Comparison of ENCODE assay signal across 11 mouse cellular contexts in the genomic region with DNA sequence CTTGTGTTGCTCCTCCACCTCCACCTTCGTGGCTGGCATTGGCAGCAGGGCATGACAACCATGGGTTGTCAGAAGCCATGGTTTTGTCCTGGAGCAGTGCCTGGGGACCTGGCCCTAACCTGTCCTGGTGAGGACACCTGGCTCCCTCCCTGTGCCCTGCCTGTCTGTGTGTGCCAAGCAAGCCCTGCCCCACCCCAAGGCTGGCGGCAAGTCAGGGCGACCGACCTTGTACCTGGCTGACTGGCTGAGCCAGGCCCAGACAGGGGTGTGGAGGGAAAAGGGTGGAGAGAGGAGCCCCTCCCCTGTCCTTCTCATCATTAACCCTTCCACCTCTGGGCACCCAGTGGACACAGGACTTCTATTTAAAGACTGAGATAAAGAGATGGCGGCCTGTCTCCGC. TPM values are rescaled to one million over a fixed set of nuclear protein-coding genes. Genes with fewer than 3 reads are reported as not detected.
DNase-seq lines count a peak whose midpoint lies in the region; ATAC-seq and TF ChIP-seq lines count a peak whose summit lies in the region.
"Had no signal": no experiment of that assay in that cellular context is flagged by ENCODE, and none has a peak within 500 bp of the region (broad histone marks: within the 10 kb centered on the region; RNA-seq: fewer than 3 reads in every experiment).

No protein-coding gene starts in this region.

- peaks cover 2% of the 10 kb centered on the region; the same call in 1 of the 2 replicates for H3K27me3 ChIP-seq in liver, adult 2 months (ENCODE audit: control insufficient read depth, insufficient read depth, low read length)
- H3K27me3 ChIP-seq in liver, postnatal 0 days (ENCODE audit: insufficient read depth, low read length), result peaks cover 19% of the 10 kb centered on the region
- H3K27me3 ChIP-seq in intestine, postnatal 0 days (replicated peaks; ENCODE audit: control insufficient read depth, insufficient read depth, low read length), result no peaks in the 10 kb centered on the region
- H3K27me3 ChIP-seq in stomach, embryonic 15.5 days (replicated peaks), result 0 out of 2 replicates have a peak, but pooled peaks cover 3% of the 10 kb centered on the region

- WGBS in liver, adult 2 months, result 32% methylated on average over 6 of the region's 6 CpGs
- WGBS in liver, postnatal 0 days (ENCODE audit: insufficient replicate concordance), result 65% methylated on average over 6 of the region's 6 CpGs
- 21% methylated on average over 6 of the region's 6 CpGs for WGBS in intestine, postnatal 0 days
- 45% methylated on average over 6 of the region's 6 CpGs for WGBS in stomach, embryonic 15.5 days

- no peak overlapping the region for H3K27ac ChIP-seq in liver, adult 2 months (replicated peaks; ENCODE audit: insufficient read depth, low read depth, low read length)
- H3K27ac ChIP-seq in liver, postnatal 0 days (ENCODE audit: low read depth), result no peak overlapping the region
- no peak overlapping the region for H3K27ac ChIP-seq in intestine, postnatal 0 days (ENCODE audit: low read depth, low read length)
- H3K27ac ChIP-seq in stomach, embryonic 15.5 days, result no peak overlapping the region
- H3K27ac ChIP-seq: lung, embryonic 15.5 days had no signal

- H3K9ac ChIP-seq in liver, adult 2 months (ENCODE audit: low read depth, low read length), result no peak overlapping the region
- H3K9ac ChIP-seq in liver, postnatal 0 days (replicated peaks), result no peak overlapping the region
- no peak overlapping the region for H3K9ac ChIP-seq in intestine, postnatal 0 days (ENCODE audit: low read depth, low read length)
- H3K9ac ChIP-seq in stomach, embryonic 15.5 days, result no peak overlapping the region
- H3K9ac ChIP-seq: lung, embryonic 15.5 days had no signal

- no peak for TF ChIP-seq EP300 in liver, postnatal 0 days (IDR thresholded peaks at IDR 0.05; ENCODE audit: low read depth)

- ATAC-seq in liver, postnatal 0 days, result no peak
- peak; percentile 81 for ATAC-seq in intestine, postnatal 0 days
- ATAC-seq in stomach, embryonic 15.5 days (ENCODE audit: insufficient read depth, low FRiP score, low read depth), result peak; percentile 70; the same call in 1 of the 2 replicates

- no peak overlapping the region for H3K4me3 ChIP-seq in liver, adult 2 months (ENCODE audit: insufficient read depth, low read depth, low read length)
- H3K4me3 ChIP-seq in liver, postnatal 0 days (ENCODE audit: low read depth, low read length), result no peak overlapping the region
- H3K4me3 ChIP-seq in intestine, postnatal 0 days (ENCODE audit: low read depth, low read length), result no peak overlapping the region
- H3K4me3 ChIP-seq in stomach, embryonic 15.5 days (replicated peaks), result no peak overlapping the region
- H3K4me3 ChIP-seq: lung, embryonic 15.5 days had no signal

- peaks cover 2% of the 10 kb centered on the region; the same call in 1 of the 2 replicates for H3K4me1 ChIP-seq in liver, adult 2 months (ENCODE audit: control insufficient read depth, insufficient read depth, low read length)
- H3K4me1 ChIP-seq in liver, postnatal 0 days (ENCODE audit: insufficient read depth), result peaks cover 12% of the 10 kb centered on the region
- H3K4me1 ChIP-seq in intestine, postnatal 0 days (replicated peaks; ENCODE audit: control insufficient read depth, insufficient read depth, low read length), result 0 out of 2 replicates have a peak, but pooled peaks cover 3% of the 10 kb centered on the region
- peaks cover 11% of the 10 kb centered on the region for H3K4me1 ChIP-seq in stomach, embryonic 15.5 days

- peak; percentile 31 to 47 for DNase-seq in cerebellum, adult 18-20 months
- no peak for DNase-seq in cerebellum, adult 11 months
- DNase-seq in liver, adult 2 months (ENCODE audit: extremely low read depth, low read depth, low spot score), result peak; percentile 44
- no peak for DNase-seq in liver, postnatal 0 days
- no peak for DNase-seq in liver
- no peak for DNase-seq in adrenal gland, adult 2 months
- DNase-seq: gastrocnemius, postnatal 10 days; right cerebral cortex, adult 18-20 months had no signal

- no peak for TF ChIP-seq POLR2A in liver, adult 2 months (IDR thresholded peaks at IDR 0.05; ENCODE audit: extremely low read depth, insufficient read depth, low read length)

- no peak for TF ChIP-seq CTCF in liver, adult 2 months (IDR thresholded peaks at IDR 0.05; ENCODE audit: low read depth, low read length)
- TF ChIP-seq CTCF in liver, postnatal 0 days (IDR thresholded peaks at IDR 0.05; ENCODE audit: low read depth), result no peak
- TF ChIP-seq CTCF in intestine, postnatal 0 days (IDR thresholded peaks at IDR 0.05; ENCODE audit: low read depth), result no peak

- H3K9me3 ChIP-seq in liver, postnatal 0 days (ENCODE audit: low read length), result no peaks in the 10 kb centered on the region
- no peaks in the 10 kb centered on the region for H3K9me3 ChIP-seq in intestine, postnatal 0 days (ENCODE audit: control insufficient read depth)
- H3K9me3 ChIP-seq in stomach, embryonic 15.5 days, result no peaks in the 10 kb centered on the region
- H3K9me3 ChIP-seq: lung, embryonic 15.5 days had no signal

- no peaks in the 10 kb centered on the region for H3K36me3 ChIP-seq in liver, adult 2 months (ENCODE audit: control insufficient read depth, insufficient read depth, low read length)
- no peaks in the 10 kb centered on the region for H3K36me3 ChIP-seq in liver, postnatal 0 days (replicated peaks; ENCODE audit: insufficient read depth, low read length)
- H3K36me3 ChIP-seq in intestine, postnatal 0 days (ENCODE audit: control insufficient read depth, insufficient read depth), result no peaks in the 10 kb centered on the region
- H3K36me3 ChIP-seq in stomach, embryonic 15.5 days, result no peaks in the 10 kb centered on the region

- no peak overlapping the region for H3K4me2 ChIP-seq in liver, postnatal 0 days (ENCODE audit: low read depth, low read length)
- H3K4me2 ChIP-seq in intestine, postnatal 0 days (replicated peaks; ENCODE audit: low read depth), result 0 out of 2 replicates have a peak overlapping the region, but pooled peaks have one; percentile 17
- H3K4me2 ChIP-seq in stomach, embryonic 15.5 days, result peak overlapping the region; percentile 27; the same call in 1 of the 2 replicates
- H3K4me2 ChIP-seq: lung, embryonic 15.5 days had no signal

- H3K79me2 ChIP-seq in liver, adult 2 months (ENCODE audit: control insufficient read depth, insufficient read depth, low read length), result no peaks in the 10 kb centered on the region

RNA-seq across cellular contexts. Expression of a gene that starts 2.8 kb away (rescaled TPM):
- total RNA-seq in liver, adult 2 months (2014; rRNA removed), result 0.13 and 0.18 TPM in 2 replicates
- polyA plus RNA-seq in liver, adult 2 months (2012; rRNA removed), result 1.4 and 1.9 TPM in 2 replicates
- polyA plus RNA-seq in liver, postnatal 0 days (2015; fragmentation: Nextera tagmentation; extraction: Ambion mirVana), result 0.11 and 0.21 TPM in 2 replicates
- polyA plus RNA-seq in intestine, postnatal 0 days (2015; fragmentation: Nextera tagmentation; extraction: Ambion mirVana), result 0.69 and 0.80 TPM in 2 replicates
- 3.8 and 4.1 TPM in 2 replicates for polyA plus RNA-seq in stomach, embryonic 15.5 days (2015; fragmentation: Nextera tagmentation; extraction: Ambion mirVana)
- total RNA-seq in adrenal gland, adult 2 months (2021), result under 1 TPM; 0.29 to 0.79 TPM
- polyA plus RNA-seq in adrenal gland, adult 2 months (2012; rRNA removed), result 1.5 and 1.9 TPM in 2 replicates

RNA-seq across cellular contexts. Expression of a gene that starts 24.0 kb away (rescaled TPM):
- total RNA-seq in liver, adult 2 months (2014; rRNA removed), result 1.5 and 1.9 TPM in 2 replicates
- polyA plus RNA-seq in liver, adult 2 months (2012; rRNA removed), result 3.1 TPM in 2 replicates
- 1.2 TPM in 2 replicates for polyA plus RNA-seq in liver, postnatal 0 days (2015; fragmentation: Nextera tagmentation; extraction: Ambion mirVana)
- polyA plus RNA-seq in intestine, postnatal 0 days (2015; fragmentation: Nextera tagmentation; extraction: Ambion mirVana), result 3.9 and 5.0 TPM in 2 replicates
- polyA plus RNA-seq in stomach, embryonic 15.5 days (2015; fragmentation: Nextera tagmentation; extraction: Ambion mirVana), result 4.5 and 5.0 TPM in 2 replicates
- 10 to 100 TPM; 15.6 to 23.7 TPM for total RNA-seq in adrenal gland, adult 2 months (2021)
- polyA plus RNA-seq in adrenal gland, adult 2 months (2012; rRNA removed), result 8.9 and 13.4 TPM in 2 replicates

RNA-seq across cellular contexts. Expression of a gene that starts 34.7 kb away (rescaled TPM):
- 3.6 and 6.6 TPM in 2 replicates for total RNA-seq in liver, adult 2 months (2014; rRNA removed)
- polyA plus RNA-seq in liver, adult 2 months (2012; rRNA removed), result 11.2 and 12.5 TPM in 2 replicates
- 6.7 and 7.0 TPM in 2 replicates for polyA plus RNA-seq in liver, postnatal 0 days (2015; fragmentation: Nextera tagmentation; extraction: Ambion mirVana)
- polyA plus RNA-seq in intestine, postnatal 0 days (2015; fragmentation: Nextera tagmentation; extraction: Ambion mirVana), result 10.8 and 12.4 TPM in 2 replicates
- 31.7 and 35.3 TPM in 2 replicates for polyA plus RNA-seq in stomach, embryonic 15.5 days (2015; fragmentation: Nextera tagmentation; extraction: Ambion mirVana)
- total RNA-seq in adrenal gland, adult 2 months (2021), result 10 to 100 TPM; 30.0 to 32.3 TPM
- polyA plus RNA-seq in adrenal gland, adult 2 months (2012; rRNA removed), result 27.9 and 30.2 TPM in 2 replicates

RNA-seq across cellular contexts. Expression of a gene that starts 44.1 kb away (rescaled TPM):
- 15.5 and 17.7 TPM in 2 replicates for total RNA-seq in liver, adult 2 months (2014; rRNA removed)
- 17.0 and 17.2 TPM in 2 replicates for polyA plus RNA-seq in liver, adult 2 months (2012; rRNA removed)
- 5.4 and 6.5 TPM in 2 replicates for polyA plus RNA-seq in liver, postnatal 0 days (2015; fragmentation: Nextera tagmentation; extraction: Ambion mirVana)
- 12.6 and 15.1 TPM in 2 replicates for polyA plus RNA-seq in intestine, postnatal 0 days (2015; fragmentation: Nextera tagmentation; extraction: Ambion mirVana)
- 23.0 and 23.6 TPM in 2 replicates for polyA plus RNA-seq in stomach, embryonic 15.5 days (2015; fragmentation: Nextera tagmentation; extraction: Ambion mirVana)
- total RNA-seq in adrenal gland, adult 2 months (2021), result 10 to 100 TPM; 80.9 to 98.0 TPM
- 63.2 and 65.0 TPM in 2 replicates for polyA plus RNA-seq in adrenal gland, adult 2 months (2012; rRNA removed)

Comparison
In these comparisons a context has a peak if more than half of its experiments do, and no peak if none do; other contexts are left out.
1. DNase-seq: peak in cerebellum, adult 18-20 months (2 of 2) and liver, adult 2 months (single experiment); none in cerebellum, adult 11 months (single experiment), liver, postnatal 0 days (single experiment), liver (single experiment) and adrenal gland, adult 2 months (single experiment).